Mouse (Mus musculus) lung, embryonic 14.5 days (tissue): Measurements from ENCODE around the gene Vps45. TPM values are rescaled to one million over a fixed set of nuclear protein-coding genes. Genes with fewer than 3 reads are reported as not detected.

Experiments
- ATAC-seq: fragments of 200-750 bp; cut with Nextera tagmentation; 2 replicates; pipeline ENCODE4 v1.8.0; 2017; ENCODE audit warnings: mild to moderate bottlenecking, moderate TSS enrichment, moderate library complexity; ENCODE audit not compliant: insufficient read depth
- DNase-seq: peaks from one replicate; pipeline ENCODE4 v3.0.0-alpha.2; 2015
- H3K27ac ChIP-seq: fragments of 300-500 bp; sonication (generic); 2 replicates; pipeline ENCODE4 v1.5.1; 2014; ENCODE audit warnings: low read depth, mild to moderate bottlenecking, moderate library complexity
- H3K27me3 ChIP-seq: fragments of 300-500 bp; sonication (generic); 2 replicates; pipeline ENCODE4 v1.6.1; 2014; ENCODE audit warnings: low read length, control low read depth; ENCODE audit not compliant: insufficient read depth
- H3K36me3 ChIP-seq: fragments of 300-500 bp; sonication (generic); 2 replicates; pipeline ENCODE4 v1.6.1; 2014; ENCODE audit warnings: control low read depth; ENCODE audit not compliant: insufficient read depth
- H3K4me1 ChIP-seq: fragments of 300-500 bp; sonication (generic); 2 replicates; pipeline ENCODE4 v1.6.1; 2014; ENCODE audit warnings: antibody characterized with exemption, control low read depth; ENCODE audit not compliant: insufficient read depth
- H3K4me2 ChIP-seq: fragments of 300-500 bp; sonication (generic); 2 replicates; pipeline ENCODE4 v1.6.1; 2014; ENCODE audit warnings: mild to moderate bottlenecking
- H3K4me3 ChIP-seq: fragments of 300-500 bp; sonication (generic); 2 replicates; pipeline ENCODE4 v1.5.1; 2014; ENCODE audit warnings: low read depth, low read length
- H3K9ac ChIP-seq: fragments of 300-500 bp; sonication (generic); 2 replicates; pipeline ENCODE4 v1.6.1; 2014
- H3K9me3 ChIP-seq: fragments of 300-500 bp; sonication (generic); 2 replicates; pipeline ENCODE4 v1.6.1; 2016; ENCODE audit warnings: low read depth, low read length, control low read depth
- CTCF ChIP-seq: IDR thresholded peaks from 2 replicates; pipeline ENCODE4 v1.5.1; 2016; ENCODE audit warnings: antibody characterized with exemption, low read depth
- WGBS: fragments of 180-500 bp; shearing (Covaris S2); extraction: QIAGEN DNeasy Blood & Tissue Kit; methylation state at CpG from one replicate; pipeline ENCODE4 v1.1.7; 2014; 5-methylcytosine and 5-hydroxymethylcytosine counted together
- polyA plus RNA-seq: library from polyadenylated mRNA; unstranded; fragments of >200 nt; fragmentation: Nextera tagmentation; extraction: Ambion mirVana; gene quantifications from 2 replicates; pipeline ENCODE4 v1.2.1, GENCODE M21; 2014

Gene Vps45
- polyA plus RNA-seq, 1 experiment from 2014 or later = 18.6 TPM

DNA sequence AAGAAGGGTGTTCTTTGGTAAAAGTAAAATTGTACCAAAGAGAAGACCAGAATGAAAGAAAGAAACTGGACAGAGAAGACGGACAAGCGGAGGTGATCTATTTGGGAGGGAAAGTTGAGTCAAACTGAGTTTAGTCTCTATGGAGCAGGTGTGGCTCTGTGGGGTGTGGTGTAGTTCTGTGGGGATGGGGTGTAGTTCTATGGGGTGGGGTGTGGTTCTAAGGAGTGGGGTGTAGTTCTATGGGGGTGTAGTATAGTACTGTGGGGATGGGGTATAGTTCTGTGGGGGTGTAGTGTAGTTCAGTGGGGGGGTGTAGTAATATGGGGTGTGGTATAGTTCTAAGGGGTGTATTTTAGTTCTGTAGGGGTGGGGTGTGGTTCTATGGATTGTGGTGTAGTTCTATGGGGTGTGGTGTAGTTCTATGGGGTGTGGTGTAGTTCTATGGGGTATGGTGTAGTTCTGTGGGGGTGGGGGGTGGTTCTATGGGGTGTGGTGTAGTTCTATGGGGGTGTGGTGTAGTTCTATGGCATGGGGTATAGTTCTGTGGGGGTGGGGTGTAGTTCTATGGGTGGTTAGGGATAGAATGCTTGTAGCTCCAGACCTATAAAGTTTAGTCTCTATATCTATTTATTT, 41.9 kb downstream of the Vps45 start:
- Histone ChIP-seq H3K27me3 (no peaks in the 10 kb centered on the region), H3K27ac (no peak overlapping the region), H3K9me3 (no peaks in the 10 kb centered on the region), H3K4me3 (no peak overlapping the region), H3K9ac (no peak overlapping the region), H3K36me3 (no peaks in the 10 kb centered on the region), H3K4me2 (no peak overlapping the region), H3K4me1 (no peaks in the 10 kb centered on the region)
- DNase-seq (no peak), ATAC-seq (no peak)
- TF ChIP-seq CTCF = no peak
- 96% methylated on average over 2 of the region's 2 CpGs for WGBS

DNA sequence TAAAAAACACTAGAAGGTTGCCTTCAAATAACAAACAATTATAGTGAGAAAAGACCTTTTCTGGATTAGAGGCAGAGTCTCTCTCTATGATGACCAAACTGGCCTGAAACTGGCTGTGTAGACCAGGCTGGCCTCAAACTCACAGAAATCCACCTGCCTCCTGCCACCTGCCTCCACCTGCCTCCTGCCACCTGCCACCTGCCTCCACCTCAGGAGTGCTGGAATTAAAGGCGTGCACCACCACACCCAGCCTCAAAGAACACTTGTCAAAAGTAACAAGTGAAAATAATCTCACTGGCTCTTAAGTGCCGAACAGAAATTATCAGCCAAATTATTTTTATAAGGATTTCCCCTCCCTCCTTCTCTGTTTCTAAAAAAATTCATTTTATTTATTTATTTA, 42.6 kb downstream of the Vps45 start:
- DNase-seq = no peak
- TF ChIP-seq CTCF = no peak
- 78% methylated on average over 2 of the region's 2 CpGs for WGBS
- H3K4me3 ChIP-seq = no peak overlapping the region
- H3K27me3 ChIP-seq = no peaks in the 10 kb centered on the region
- no peaks in the 10 kb centered on the region for H3K36me3 ChIP-seq
- H3K9ac ChIP-seq = no peak overlapping the region
- no peaks in the 10 kb centered on the region for H3K4me1 ChIP-seq
- H3K9me3 ChIP-seq = no peaks in the 10 kb centered on the region
- H3K4me2 ChIP-seq = no peak overlapping the region
- ATAC-seq = no peak
- no peak overlapping the region for H3K27ac ChIP-seq

GRCm38 (mm10) chr3:96012805-96013204, 45.5 kb downstream of the Vps45 start:
- Histone ChIP-seq H3K9ac (no peak overlapping the region), H3K4me2 (no peak overlapping the region), H3K9me3 (no peaks in the 10 kb centered on the region), H3K27ac (no peak overlapping the region), H3K4me3 (no peak overlapping the region), H3K36me3 (no peaks in the 10 kb centered on the region), H3K4me1 (no peaks in the 10 kb centered on the region), H3K27me3 (no peaks in the 10 kb centered on the region)
- no peak for TF ChIP-seq CTCF
- 63% methylated on average over 5 of the region's 5 CpGs for WGBS
- ATAC-seq (no peak), DNase-seq (no peak)

DNA sequence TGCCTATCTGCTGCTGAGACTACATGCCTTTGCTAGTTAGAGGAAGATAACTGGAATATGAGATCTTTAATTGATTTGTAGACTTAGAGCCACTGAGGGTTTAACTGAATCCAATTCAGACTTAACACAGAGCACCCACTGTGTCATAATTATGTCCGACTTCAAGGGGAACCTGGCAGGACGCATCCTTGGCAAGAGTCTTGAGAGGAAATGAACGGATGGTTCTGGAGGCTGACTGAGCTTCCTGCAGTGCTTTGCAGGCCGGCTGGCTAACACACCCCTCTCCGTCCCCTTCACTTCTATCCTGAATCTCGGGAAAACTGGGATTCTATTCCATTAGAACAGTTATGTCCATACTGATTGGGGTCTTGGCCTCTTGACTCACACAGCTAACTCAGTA, 49.8 kb downstream of the Vps45 start:
- no peak for TF ChIP-seq CTCF
- no peak overlapping the region for H3K9ac ChIP-seq
- H3K27me3 ChIP-seq = no peaks in the 10 kb centered on the region
- H3K36me3 ChIP-seq = no peaks in the 10 kb centered on the region
- no peak for DNase-seq
- no peak overlapping the region for H3K4me2 ChIP-seq
- 72% methylated on average over 6 of the region's 6 CpGs for WGBS
- H3K4me3 ChIP-seq = no peak overlapping the region
- H3K4me1 ChIP-seq = no peaks in the 10 kb centered on the region
- no peak for ATAC-seq
- no peaks in the 10 kb centered on the region for H3K9me3 ChIP-seq
- no peak overlapping the region for H3K27ac ChIP-seq

DNA sequence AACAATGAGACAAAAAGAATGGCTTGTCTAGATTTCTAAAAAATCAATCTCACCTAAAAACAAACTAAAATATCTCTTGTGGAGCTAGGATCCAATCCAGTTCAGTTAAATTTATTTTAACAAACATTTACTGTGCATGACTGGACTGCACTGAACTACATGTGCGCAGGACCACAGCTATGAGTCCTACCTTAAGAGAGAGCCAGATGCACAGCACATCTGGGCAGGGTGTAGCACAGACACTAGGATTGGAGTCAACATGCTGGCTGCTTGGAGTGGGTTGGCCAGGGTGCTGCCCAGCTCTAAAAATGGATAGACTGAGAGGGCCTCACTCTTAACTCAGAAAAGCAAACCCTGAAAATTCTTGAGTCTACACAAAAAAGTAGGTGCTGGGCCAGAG, 56.7 kb downstream of the Vps45 start:
- DNase-seq (no peak), ATAC-seq (no peak)
- Histone ChIP-seq H3K4me3 (no peak overlapping the region), H3K9me3 (no peaks in the 10 kb centered on the region), H3K4me2 (no peak overlapping the region), H3K9ac (no peak overlapping the region), H3K27ac (no peak overlapping the region), H3K27me3 (no peaks in the 10 kb centered on the region), H3K36me3 (no peaks in the 10 kb centered on the region), H3K4me1 (0 out of 2 replicates have a peak, but pooled peaks cover 2% of the 10 kb centered on the region)
- no peak for TF ChIP-seq CTCF
- WGBS = 98% methylated on average over 1 of the region's 1 CpGs

DNA sequence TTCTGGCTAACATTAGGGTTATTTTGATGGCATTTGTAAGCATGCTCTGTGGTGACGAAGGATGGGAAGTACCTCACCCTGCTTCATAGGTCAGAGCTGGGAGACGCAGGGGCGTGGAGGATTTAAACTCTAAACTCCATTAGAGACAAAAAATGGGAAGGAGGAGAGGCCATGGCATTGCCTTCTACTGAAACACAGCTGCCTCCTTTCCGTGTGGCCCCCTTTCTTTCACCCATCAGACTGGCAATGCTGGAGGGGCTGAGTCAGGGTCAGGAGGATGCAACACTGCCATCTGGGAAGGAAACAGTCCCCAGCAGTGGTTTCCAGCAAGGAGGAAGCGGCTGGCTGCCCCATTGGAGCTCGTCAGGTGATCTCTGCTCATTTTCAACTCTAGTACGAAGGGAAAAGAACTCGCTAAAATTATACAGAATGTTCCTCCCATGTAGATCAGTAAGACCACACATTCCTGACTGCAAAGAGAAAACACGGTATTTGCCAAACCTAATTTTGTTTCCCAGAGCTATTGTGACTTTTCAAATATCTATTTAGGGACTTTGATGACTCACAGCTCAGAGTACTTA, 57.3 kb downstream of the Vps45 start:
- no peak for TF ChIP-seq CTCF
- H3K27ac ChIP-seq = no peak overlapping the region
- DNase-seq (no peak), ATAC-seq (no peak)
- 68% methylated on average over 9 of the region's 9 CpGs for WGBS
- no peaks in the 10 kb centered on the region for H3K9me3 ChIP-seq
- H3K4me1 ChIP-seq = 0 out of 2 replicates have a peak, but pooled peaks cover 2% of the 10 kb centered on the region
- no peaks in the 10 kb centered on the region for H3K36me3 ChIP-seq
- H3K9ac ChIP-seq = no peak overlapping the region
- no peak overlapping the region for H3K4me2 ChIP-seq
- no peak overlapping the region for H3K4me3 ChIP-seq
- no peaks in the 10 kb centered on the region for H3K27me3 ChIP-seq

DNA sequence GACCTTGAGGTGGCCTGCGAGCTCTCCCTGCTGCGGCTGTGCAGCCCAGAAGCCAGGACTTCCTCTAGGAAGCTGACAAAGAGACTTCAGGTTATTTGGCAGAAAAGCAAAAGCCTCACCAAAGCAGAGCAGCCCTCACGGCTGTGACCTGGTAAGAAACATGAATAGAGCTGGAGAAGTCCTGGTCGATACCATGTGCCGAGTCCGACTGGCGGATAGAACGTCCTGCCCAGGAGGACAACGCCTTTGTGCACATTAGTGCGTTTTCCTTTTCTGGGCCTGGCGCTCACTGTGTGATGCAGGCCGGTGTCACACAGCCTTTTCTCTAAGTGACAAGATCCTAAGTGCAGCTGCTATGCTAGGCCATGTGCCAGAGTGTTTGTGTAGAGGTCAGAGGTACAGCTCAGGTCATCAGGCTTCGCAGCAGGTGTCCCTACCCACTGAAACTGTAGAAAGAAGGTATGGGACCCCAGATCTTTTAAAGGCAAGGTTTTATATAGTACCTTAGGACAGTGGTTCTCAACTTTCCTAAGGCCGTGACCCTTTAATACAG, 58.1 kb downstream of the Vps45 start:
- Histone ChIP-seq H3K36me3 (no peaks in the 10 kb centered on the region), H3K27me3 (no peaks in the 10 kb centered on the region), H3K4me1 (0 out of 2 replicates have a peak, but pooled peaks cover 2% of the 10 kb centered on the region), H3K9me3 (no peaks in the 10 kb centered on the region), H3K9ac (no peak overlapping the region), H3K27ac (no peak overlapping the region; the same call in 1 of the 2 replicates), H3K4me2 (no peak overlapping the region), H3K4me3 (no peak overlapping the region)
- DNase-seq (no peak), ATAC-seq (no peak)
- WGBS = 61% methylated on average over 14 of the region's 14 CpGs
- no peak for TF ChIP-seq CTCF
